Mouse (Mus musculus): ENCODE measurements around the gene Srsf10.

- TF ChIP-seq TAL1 (IDR thresholded peaks at IDR 0.05; ENCODE audit: low read length) (no peak), GATA1 (IDR thresholded peaks at IDR 0.05; ENCODE audit: low read length) (no peak)
Measured at GRCm38 (mm10) chr4:135896157-135896556, 40.6 kb downstream of the Srsf10 start.
